Mouse (Mus musculus): Measurements from ENCODE around the gene D630003M21Rik.
A peak's percentile ranks its signal among the peaks of the same experiment; 100 is the strongest.

The D630003M21Rik gene

DNA sequence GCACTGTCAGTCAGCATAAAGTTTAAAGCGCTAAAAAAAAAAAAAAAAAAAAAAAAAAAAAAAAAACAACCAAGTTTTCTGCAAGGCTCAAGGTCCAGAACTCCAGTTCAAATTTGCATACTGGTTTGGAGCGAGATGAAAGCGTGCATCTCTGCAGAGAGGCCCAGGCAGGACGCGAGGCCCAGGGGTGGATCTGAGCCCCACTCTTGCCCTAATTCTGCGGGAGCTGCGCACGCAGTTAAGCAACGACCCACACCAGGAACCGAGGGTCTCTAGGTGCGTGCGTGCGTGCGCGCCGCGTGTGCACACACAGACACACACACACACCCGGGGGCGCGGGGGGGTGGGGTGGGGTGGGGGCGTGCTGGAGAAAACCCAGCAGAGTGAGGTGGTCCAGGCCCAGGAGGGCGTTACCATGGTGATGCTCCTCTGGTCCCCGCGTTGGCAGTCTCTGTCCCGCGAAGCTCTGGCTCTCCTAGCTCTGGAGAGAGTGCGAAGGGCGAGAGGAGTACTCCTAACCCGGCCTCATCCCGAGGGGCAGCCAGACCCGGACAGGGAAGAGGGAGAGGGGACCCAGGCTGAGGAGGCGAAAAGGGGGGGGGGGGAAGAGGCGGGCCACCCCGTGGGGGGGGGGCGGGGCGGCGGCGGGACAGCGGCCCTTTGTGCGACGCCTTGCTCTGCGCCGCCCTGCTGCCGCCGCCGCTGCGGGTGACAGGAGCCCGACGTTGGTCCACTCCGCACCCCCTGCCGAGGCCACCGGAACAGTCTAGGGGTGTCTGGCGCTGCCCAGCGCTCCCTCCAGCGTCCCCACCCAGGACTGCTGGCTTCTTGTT is at the start of gene D630003M21Rik:
Gene D630003M21Rik, minus strand, starts transcription at position 553 of the 833 bp plus-strand sequence.
- no peak for DNase-seq

DNA sequence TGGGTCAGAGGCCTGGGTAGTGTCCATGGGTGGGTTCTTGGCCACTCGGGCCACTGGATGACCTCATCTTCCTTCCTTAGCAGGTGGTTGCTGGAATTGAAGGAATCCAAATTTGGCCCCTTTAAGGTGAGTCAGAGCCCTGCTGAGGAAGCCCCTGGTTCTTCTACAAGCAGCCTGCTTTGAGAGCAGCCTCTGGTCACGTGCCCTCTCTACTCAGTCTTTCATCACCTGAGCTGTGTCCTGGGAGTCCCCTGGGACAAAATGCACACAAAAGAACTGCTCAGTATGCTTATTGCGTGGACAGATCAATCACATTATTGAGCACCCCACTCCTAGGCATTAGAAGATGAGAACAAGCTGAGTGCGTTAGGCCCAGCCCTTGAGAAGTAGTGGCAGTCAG is 47.9 kb upstream of the D630003M21Rik start:
- DNase-seq: no peak

DNA sequence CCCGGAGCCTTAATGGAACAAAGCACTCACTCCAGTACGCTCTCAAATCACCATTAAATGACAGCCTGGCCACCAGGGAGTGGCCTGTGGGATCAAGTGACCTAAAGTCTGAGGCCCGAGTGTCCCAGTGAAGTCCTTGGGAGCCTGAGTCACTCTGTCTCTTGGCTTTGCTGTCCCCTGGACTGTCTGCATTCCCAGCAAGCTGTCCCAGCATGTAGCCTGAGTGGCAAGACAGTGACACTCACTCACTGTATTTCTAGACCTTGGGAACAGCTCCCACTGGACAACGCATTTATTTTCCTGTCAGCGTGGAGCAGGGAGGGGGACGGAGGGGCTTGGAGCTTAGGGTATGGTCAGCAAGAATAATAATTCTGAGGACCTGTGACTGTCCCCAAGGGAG is 47.4 kb upstream of the D630003M21Rik start:
- no peak for DNase-seq

DNA sequence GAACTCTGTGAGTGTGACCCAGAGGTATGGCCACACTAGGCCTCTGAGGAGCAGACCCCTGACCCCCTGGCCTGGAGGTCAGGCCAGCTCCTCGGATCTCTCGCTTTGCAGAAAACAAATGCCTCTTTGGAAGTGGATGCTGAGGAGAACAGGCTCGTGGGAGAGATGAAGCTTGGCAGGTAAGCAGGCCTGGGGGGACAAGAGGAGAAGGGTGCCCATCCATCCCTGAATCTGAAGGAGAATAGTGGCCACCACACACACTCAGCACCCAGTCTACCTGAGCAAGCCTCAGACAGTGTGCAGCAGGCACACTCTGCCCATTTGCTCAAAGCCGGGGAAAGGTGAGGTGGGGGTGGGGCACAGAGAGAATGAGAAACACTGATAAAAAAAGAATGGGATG is 46.8 kb upstream of the D630003M21Rik start:
- no peak for DNase-seq

DNA sequence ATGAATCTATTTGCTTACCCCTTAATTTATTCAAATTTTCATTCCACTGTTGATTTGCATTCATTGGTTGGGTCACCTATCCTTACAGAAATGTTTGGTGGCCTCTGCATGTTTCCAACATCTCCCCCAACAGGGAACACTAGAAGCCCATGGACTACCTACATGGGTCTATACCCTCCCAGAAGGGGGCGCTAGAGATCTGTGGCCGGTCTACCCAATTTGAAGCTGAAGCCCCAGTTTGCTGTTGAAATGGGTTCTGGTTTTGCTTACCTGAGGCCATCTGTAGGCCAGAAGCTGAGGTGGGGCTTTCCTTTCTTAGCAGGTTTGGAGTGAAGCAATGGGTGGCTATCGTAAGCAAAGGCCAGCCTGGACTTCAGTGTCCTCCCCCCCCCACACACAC is 46.3 kb upstream of the D630003M21Rik start:
- no peak for DNase-seq

DNA sequence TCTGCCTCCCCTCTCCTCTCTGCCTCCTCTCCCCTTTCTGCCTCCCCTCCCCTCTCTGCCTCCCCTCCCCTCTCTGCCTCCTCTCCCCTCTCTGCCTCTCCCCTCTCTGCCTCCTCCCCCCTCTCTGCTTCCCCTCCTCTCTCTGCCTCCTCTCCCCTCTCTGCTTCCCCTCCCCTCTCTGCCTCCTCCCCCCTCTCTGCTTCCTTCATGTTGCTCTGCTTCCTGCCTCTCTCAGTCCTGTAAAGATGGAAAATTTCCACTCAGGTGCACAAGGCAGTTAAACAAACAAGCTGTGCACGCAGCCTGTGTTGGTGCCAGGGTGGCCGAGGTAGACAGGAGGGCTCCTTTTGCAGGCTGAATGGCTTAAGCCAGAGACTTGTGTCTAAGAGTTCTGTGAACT is 44.6 kb upstream of the D630003M21Rik start:
- no peak for DNase-seq

DNA sequence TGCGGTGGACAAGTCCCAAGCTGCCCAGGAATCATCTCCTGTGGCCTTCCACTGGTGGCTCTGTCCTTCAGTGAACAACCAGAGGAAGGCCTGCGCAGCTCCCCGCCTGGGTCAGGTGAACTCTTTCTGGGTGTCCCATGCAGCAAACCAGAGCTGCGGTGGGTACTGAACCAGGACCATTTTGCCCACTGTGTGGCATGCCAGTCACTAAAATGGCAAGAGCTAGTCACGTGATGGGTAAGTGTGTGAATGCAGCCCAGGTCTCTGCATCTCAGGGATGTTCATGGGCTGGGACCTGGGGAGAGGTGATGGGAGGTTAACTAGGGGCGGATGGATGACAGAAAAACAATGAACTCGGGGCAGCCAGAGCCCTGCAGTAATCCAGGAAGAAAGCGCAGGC is 41.0 kb upstream of the D630003M21Rik start:
- DNase-seq: no peak

DNA sequence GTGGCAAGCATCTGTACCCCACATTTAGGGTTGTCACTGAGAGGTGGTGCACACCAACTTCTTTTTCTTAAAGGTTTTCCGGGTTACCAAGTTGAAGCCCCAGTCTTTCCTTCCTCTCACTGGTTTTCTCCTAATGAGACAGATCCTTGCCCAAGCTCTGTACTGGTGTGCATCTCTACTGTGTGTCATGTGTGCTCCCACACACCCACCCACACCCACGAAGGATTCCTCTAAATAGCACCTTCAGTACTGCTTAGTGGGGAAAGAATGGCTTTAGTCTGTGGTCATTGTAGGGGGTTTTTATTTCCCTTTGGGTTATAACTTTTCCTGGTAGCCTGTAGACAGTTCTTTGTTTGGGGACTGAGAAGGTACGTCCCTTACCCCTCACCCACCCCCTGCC is 35.9 kb upstream of the D630003M21Rik start:
- peak; percentile 20 for DNase-seq

DNA sequence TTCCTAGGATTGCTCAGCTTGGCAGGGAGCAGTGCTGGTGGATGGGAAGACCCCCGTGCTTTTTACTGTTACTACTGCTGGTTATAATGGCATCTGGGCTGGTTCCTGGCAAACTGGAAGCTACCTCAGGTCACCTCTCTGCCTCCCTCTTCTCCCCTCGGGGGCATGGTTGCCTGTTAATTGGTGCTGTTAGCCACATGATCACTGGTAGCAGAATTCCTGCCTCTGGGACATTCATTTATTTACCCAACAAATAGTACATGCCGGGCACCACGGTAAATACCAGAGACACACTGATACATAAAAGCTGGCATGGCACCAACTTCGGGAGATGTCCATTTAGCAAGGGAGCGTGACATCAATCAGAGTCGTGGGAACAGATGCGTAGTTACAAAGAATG is 30.5 kb upstream of the D630003M21Rik start:
- no peak for DNase-seq

DNA sequence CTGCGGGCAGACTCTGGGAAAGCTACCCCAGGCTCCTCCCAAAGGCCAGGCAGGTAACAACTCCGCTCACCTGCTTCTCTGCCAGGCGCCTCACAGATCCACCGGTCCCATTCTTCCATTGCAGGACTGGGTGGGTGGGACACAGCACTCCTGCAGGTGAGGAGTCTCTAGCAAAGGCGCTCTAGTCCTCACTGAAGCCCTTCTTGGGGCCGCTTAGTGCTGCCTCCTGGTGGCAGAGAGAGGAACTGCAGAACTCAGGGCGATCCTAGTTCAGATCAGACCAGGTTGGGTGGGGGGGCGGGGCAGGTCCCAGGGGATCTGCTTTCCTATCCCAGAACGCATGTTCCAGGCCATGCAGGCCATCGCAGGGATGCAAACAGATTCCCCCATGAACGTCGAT is 29.8 kb upstream of the D630003M21Rik start:
- DNase-seq: no peak

DNA sequence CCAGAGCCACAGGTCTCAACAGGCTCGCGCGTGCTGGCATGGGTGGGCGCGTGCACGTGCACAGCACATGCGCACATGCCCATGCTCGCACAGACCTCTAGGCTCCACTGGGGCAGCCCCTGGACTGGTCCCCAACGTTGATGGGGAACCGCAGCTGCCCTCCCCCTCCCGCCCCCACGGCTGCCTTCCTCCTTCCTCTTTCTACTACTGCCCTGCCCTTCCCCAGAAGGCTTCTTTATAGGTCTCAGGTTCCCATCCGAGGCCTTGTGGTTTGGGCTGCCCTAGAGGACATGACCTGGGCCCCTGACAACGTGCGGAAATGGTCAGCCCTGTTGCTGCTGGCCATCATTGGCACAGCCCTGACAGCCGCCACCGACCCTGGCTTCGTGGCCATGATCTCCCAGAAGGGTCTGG is 29.0 kb upstream of the D630003M21Rik start, which contains the start of gene Bpi:
Gene Bpi, plus strand, starts transcription at position 90 of the 414 bp plus-strand sequence.
- DNase-seq: no peak

DNA sequence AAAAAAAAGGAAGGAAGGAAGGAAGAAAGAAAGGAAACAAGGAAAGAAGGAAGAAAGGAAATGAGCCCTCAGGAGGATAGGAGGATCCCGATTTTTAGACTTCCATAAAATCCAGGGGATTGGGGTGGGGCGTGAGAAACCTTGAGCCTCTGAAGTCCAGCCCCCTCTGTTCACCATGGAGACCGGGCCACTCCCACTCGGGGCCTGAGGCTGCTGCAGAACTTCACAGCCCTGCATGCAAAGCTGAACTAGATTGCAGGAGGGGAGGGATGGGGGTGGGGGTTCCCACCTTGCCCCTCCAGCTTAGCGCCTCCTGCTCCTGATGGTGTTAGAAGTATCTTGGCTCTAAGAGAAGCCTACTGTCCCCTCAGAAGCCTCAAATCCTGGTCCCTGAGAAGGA is 27.9 kb upstream of the D630003M21Rik start:
- DNase-seq: no peak

DNA sequence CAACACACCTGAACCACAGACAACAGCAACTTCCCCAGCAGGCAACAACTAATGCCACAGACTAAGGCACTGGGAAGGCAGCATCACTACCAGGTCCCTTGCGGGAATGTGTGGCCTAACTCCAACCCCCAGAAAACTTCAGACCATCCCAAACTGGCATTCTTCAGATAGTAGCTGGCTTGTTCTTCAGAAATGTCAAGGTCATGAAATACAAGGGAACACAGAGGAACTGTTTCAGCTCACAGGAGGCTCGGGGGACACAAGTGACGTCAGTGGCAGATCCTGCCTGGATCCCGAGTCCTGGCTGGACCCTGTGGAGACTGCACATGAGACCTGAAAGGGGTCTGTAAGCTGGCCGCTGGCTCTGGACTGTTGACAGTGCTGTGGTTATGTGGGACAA is 24.8 kb upstream of the D630003M21Rik start:
- DNase-seq: no peak

DNA sequence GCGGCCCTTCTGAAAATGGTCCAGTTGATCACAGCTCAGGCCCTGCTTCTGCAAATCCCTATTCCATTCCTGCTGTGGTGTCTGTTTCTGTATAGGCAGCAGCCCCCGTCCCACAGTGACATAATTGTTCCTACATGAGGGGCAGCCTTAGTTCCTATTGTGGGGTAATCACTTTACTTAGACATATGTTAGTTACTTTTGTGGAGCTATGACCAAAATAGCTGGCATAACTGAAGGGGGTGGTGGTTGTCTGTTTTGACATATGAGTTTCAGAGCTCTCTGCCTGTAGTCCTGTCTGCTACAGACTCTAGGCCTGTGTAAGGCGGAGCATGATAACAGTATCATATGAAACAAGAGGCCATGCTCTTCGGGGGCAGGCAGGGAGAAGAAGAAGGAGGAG is 21.5 kb upstream of the D630003M21Rik start:
- DNase-seq: peak; percentile 23

DNA sequence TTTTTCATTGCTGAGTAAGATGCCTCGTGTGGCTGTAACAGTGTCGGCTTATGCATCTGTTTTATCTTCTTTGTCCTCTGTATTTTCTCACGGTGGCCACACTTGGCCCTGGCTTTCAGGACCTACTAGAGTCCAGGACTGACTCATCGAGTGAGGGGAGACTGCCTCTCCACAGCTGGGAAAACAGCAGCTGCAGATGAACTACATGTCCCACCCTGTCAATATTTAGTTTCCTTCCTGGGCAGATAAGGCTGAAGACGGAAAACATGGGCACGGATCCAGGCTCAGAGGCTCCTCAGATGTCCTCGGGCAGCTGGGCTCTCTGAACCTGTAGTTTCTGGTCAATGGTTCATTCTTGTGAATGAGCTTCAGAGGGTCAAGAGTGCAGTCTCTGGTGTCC is 19.3 kb upstream of the D630003M21Rik start:
- DNase-seq: no peak

DNA sequence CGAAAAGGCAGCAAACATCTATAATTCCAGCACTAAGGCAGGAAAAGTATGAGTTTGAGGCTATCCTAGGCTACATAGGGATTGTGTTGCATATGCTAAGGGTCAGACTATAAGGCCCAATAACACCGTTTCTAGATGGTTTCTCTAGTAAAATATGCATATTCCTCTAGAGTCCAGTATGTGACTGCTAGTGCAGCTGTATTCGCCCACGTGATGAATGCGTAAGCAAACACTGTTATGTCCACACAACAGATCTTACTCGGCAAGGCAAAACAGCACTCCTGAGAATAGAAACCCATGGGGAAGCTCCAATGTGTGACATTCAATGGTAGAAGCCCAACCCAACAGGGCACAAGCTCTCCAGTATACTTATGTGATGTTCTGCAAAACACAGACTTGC is 18.8 kb upstream of the D630003M21Rik start:
- no peak for DNase-seq

DNA sequence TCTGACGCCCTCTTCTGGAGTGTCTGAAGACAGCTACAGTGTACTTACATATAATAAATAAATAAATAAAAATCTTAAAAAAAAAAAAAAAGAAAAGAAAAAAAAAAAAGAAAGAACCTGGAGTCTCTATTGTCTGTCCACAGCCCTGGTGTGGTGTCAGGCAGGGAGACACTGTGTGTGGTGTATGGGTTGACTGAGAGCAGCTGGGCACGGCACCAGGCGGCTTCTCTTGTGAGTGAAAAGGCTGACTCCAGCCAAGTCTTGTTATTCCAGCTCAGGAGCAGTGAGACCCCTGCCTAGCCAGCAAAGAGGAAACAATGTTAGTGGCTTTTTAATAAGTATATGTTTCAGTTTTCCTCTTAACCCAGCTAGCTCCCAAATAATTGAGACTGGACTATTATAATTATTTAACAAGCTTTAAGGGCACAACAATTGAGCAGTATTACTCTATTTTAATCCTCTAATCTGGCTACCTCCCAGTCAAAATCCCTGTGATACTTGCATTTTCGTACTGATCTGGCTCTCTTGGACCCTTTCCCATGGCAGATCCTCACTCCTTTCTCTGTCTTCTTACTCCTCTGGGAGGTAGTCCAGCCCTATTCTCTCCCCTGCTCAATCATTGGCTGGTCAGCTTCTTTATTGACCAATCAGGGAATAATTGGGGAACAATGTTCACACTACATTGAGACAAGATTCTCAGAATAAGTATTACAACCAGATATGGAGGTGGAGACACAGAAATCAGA is 16.2 kb upstream of the D630003M21Rik start:
- no peak for DNase-seq

DNA sequence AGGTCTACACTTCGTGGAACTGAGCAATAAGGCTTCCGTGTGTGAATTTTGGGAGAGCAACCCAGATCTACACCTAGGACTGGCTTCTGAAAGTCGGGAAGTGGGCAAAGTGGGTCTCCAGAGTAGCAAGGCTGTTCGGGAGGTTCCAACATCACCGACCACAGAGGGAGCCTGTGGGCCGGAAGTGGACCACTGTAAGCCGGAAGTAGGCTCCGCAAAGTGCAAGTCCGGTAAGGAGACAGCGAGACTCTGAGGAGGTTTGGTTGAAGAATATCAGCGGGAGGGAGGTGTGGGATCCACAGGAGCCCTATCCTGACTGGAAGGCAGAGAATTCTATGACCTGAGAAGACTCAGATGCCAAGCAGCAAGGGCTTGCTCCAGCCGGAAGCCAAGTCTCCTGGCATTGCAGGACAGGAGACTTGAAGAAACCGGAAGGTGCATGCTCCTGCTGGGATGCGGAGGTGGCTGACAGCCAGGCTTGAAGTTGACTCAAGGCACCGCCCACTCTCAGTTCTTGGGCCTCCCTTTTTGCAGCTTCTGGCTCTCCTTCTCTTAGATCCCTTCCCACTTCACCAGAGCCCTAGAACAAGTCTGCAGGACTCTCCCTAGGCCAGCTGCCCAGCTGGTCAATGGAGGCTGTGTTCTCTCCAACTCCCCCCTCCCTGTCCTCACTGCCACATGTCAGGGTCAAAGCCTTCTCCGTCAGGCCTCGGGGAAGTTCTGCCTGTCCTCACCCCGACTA is 14.3 kb upstream of the D630003M21Rik start:
- DNase-seq: peak; percentile 26

DNA sequence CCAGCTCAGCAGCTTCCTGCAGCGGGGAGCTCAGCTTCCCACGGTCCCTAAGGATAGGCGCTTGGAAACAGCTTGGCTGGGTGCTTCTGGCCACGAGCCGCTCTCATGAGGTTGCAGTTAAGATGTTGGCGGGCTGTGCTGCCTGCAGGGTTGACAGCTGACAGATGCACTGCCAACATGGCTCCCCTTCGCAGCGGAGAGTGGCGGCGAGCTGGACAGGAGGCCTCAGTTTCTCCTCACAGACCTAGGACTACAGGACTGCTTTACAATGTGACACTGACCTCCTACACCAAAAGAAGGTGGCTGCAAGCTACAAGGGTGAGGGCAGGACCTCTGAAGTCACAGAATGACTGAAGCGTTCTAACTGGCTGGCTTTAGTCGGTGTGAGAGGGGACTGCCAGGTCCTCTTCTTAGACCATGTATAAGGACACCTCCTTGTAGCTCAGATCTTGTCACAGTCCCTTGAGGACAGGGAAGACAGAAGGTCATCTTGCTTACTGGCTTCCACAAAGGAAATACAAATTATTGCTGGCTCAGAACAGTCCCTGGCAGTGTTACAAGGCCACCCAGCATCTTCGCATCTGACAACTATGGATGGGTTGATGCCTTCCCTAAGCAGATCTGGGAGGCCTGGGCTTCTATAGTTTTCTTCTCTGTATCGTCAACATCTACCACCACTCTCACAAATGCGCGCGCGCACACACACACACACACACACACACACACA is 13.3 kb upstream of the D630003M21Rik start:
- peak; percentile 60 for DNase-seq

DNA sequence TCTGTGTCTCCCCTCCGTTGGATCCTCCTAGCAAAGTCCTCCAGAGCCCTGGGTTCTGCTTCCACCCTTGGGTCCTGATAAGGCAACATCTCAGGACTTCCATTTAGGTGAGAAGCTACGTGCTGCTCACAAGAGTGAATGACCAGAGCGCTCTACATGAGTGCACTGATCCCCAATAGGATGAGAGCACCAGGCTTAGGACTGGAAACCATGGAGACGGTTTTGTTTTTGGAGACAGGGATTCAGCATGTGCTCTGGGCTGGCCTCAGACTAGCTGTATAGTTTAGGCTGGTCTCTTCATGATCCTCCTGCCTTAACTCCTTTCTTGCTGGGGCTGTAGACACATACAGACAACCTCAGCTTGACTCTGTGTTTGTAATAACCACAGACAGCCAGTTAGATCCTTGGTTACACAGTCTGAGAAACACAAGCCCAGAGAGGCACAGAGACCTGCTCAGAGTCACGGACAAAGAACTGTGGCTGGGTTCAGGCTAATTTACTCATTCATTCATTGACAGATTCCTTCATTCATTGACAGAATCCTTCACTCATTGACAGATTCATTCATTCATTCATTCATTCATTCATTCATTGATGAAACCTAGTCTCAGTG is 12.2 kb upstream of the D630003M21Rik start:
- DNase-seq: no peak

DNA sequence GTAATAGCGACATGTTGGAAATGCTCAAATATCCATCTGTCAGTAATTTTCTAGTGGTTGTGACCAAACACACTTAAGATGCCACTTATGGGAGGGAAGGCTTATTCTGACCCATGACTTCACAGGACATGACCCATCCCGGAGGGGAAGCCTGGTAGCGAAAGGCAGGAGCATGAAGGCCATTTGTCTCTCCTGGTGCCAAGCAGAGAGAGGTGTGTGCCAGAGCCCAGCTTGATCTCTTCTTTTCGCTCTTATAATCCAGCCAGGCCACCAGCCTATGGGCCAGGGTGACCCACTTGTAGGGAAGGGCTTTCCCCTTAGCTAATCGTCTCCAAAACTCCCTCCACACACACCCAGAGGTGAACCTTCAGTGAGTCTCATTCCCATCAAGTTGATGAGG is 9.1 kb upstream of the D630003M21Rik start:
- DNase-seq: no peak

DNA sequence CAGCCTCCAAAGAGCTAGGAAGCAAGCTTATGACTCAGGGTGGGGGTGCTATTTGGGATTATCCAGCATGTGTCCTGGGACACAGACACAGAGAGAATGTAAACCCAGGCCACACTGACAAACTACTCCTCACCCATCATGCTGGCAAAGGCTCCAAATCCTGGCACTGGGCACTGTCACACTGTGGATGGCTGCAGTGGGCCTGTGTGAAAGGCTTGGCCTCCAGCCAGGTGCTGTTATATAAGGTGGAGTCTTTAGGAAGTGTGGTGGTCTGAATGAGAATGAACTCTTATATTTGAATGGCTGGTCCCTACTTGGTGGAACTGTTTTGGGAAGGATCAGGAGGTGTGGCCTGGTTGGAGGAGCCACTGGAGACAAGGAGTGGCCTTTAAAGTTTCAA is 7.7 kb upstream of the D630003M21Rik start:
- no peak for DNase-seq
